Mouse (Mus musculus): ENCODE data around the gene Ttc4.

Ttc4 gene

DNA sequence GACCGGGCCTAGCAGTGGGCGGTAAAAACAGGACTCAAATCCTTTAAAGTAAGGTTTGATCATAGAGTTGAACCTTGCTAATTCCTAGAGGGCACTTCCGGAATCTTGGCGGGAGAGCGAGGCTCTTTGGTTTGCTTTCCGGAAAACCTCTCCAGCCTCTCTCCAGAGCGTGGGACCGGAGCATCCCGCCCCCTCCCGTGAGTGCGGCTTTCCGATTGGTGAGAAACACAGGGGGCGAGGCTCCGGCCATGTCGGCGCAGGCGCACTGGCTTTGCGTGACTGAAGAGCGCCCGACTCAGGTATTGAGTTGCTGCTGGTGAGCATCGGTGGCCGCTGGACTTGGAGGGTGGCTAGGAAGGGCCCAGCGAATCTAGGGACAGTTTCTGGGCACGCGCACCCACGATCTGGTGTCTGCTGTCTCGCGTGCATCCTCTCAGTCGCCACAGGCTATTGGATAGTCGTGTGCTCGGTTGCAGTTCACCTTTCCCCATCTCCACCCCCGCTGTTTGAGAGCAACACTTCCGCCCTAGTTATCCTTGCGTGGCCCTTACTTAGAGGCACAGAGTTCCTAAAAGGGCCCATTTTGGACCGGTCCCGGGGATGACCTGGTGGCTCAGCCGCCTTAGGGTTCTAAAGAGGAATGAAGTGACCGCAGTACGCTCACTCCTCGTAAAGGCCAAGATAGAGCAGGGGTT is 27.8 kb downstream of the Ttc4 start, which contains the start of gene Pars2:
Gene Pars2 (plus strand): TSS at position 237 of the 695 bp plus-strand sequence.
- DNase-seq (ENCODE audit: low read depth, low spot score), result peak; percentile 82

DNA sequence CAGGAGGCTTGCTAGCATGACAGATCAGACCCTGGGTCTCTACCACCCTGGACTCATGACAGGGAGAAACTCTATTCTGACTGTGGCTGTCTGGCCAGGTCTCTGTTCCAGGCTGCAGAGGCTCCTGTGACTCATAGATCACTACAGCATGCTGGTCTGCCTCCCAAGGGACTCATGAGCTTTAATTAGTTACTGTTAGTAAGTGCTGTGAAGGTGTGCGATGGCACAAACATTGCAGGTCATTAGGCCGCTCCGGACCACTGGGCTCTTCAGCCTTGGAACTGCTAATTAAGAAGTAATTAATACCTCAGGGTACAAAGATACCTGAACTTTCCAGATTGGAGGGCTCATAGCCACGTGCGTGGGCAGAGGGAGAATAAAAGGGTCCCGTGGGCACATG is 31.6 kb downstream of the Ttc4 start:
- no peak for DNase-seq (ENCODE audit: low read depth, low spot score)

DNA sequence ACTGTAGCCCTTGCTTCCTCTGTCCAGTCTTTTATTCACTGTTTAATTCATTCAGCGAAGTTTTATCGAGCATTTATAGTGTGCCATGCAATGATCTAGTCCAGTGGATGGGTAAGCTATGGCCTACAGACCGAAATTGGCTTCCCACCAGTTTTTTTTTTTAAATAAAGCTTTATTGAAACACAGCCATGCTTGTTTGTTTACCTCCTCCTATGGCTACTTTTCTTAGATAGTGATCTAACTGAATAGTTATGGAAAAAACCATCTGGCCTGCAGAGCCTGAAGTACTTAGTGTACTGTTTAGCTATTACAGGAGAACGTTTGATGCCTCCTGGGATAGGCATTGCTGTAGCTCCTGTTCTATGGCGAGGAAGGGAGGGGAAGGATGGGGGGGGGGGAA is 32.9 kb downstream of the Ttc4 start:
- no peak for DNase-seq (ENCODE audit: low read depth, low spot score)

DNA sequence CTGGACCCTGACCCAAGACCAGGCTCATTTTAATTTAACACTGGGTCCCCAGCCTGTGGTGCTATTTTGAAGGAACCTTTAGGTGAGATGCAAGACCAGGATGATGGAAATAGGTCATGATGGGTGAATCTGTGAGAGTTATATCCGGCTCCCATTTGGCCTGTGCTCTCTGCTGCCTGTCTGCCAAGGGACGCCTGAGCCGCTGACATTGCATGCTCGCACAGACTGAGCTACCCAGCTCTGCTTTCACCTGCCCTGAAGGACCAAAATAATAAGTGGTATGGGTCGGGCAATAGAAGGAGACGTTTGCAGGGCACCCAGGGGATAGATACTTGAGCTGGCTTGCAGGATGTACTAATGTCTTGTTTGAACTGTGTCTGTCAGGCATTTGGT is 34.5 kb downstream of the Ttc4 start:
- DNase-seq (ENCODE audit: low read depth, low spot score), result no peak

DNA sequence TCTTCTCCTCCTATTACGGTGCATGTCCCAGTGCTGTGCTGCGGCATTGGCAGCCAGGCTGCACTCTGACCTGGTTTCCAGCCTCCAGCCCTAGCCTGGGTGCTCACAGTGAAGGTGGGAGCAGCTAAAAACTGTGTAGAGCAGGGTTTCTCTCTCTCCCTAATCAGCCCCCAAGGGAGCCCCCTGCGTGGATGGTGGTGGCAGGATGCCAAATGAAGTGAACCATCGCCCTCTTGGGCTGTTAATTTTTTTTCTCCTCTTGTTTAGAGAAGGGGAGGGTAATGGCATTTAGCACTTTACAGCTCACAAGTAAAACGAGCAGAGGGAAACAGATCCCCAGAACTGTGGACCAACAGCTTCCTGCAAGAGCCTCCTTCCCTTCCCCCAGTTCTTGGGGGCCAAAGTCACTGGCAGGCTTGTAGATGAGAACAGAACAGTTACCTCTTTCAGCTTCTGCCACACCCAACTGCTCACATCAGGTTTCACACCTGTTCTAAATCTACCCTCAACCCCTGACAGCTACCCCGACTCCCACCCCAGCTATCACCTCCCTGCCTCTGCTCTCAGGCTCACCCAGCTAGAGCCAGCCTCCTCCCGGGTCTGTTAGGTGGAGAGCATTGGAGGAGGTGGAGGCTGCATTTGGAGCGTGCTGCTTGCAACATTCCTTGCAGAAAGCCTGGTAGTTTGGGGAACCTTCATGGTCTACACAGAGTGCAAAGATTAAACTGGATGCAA is 35.1 kb downstream of the Ttc4 start:
- DNase-seq (ENCODE audit: low read depth, low spot score), result no peak

DNA sequence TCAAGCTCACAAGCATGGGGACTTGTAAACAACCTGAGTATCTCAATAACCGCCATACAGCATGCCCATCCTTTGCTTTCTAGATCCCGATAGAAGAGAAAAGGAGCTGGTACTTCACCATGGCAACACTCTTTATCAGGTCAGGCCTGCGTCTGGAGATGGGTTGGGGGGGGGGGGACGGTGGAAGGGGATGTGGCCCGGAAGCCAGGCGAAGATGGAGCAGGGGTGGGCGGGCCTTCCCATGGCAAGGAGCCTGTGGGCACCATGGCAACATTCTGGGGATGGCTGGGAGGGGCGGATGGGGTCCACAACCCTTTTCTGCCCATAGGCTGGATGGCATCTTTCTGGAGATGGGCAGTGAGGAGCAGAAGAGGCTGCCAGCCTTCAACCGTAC is 44.7 kb downstream of the Ttc4 start:
- no peak for DNase-seq (ENCODE audit: low read depth, low spot score)

DNA sequence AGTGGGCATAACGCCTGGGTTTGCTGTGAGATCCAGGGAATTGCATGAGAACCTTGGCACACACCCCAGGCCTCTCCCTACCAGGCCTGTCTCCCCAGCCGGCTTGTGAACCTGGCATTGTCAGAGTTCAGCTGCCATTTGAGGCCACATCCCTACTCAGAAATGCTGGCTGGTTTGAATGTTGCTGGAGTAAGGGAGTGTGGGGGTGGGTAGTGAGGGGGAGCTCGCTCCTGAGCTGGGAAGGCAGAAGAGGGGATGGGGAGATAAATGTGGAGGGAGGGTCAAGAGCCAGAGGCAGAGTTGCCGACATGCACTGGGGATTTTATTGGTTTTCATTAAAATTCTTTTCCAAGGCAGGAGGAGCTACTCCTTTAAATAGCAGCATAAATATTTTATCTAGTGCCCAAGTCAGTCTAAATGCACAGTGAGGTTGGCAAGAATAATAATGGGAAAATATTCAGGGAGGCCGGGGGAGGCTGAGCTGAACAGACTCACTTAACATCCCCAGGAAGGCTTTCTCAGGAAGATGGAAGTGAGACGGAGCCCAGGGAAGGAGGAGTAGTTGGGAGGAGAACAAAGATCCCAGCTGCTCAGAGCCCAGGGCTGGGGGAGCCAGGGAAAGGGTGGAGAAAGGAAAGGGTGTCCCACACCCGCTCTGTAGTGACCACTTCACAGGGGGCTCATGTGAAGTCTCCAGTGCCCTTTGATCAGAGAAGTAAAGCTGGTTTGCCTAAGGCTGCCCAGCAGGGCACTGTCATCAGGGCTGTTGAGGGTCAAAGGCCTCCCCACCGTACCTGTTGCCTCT is 45.3 kb downstream of the Ttc4 start:
- DNase-seq (ENCODE audit: low read depth, low spot score), result no peak

DNA sequence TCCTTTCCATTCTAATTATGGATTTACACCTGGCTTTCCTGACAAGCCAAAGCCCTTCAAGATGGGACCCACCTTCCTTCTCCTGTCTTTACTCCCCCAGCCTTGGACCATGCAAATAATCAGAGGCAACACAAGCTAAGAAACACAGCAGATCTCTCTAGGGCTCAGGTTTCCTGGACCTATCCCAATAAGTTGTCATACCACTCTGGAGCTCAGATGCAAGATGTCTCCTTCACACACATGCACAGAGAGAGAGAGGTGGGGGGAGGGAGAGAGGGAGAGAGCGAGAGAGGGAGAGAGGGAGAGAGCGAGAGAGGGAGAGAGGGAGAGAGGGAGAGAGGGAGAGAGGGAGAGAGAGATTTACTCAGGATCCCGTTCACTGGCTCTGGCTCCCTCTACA is 46.4 kb downstream of the Ttc4 start:
- no peak for DNase-seq (ENCODE audit: low read depth, low spot score)

DNA sequence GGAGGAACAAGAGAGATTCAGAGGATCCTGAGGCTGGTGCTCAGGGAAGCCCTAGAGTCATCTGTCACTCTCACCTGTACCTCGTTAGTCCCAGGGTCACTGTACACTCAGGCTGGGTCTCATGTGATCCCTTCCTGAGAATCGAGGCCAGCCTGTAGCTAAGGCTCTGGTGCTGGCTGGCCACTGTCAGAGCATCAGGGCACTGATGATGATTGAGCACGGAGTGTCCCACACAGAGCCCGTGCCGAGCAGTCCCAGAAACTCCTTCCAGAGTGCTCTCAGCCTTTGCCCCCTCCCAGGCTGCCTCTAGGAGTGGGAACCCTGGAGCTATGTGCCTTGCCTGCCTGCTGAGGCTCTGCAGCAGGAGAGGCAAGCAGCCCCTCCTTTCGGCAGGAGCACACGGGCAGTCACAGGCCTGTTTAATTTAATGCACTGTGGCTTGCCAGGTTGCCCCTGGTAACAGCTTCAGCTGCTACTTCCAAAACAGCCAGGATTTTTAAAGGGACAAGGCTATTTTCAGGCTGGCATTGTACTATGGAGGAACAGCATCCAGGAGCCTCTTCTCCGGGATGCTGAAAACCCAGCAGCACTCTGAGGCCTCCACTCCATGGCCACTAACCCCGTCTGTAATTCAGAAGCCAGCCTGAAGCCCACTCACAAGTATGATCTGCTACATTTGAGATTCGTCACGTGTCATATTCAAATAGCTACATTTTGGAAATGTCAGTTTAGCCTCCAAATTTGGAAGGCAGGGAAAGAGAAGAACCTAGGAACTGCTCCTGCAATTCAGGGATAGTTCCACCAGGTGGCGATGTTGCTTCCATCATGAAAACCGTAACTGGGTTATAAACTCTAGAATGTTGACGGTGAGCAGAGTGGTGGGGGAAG is 48.2 kb downstream of the Ttc4 start:
- no peak for DNase-seq (ENCODE audit: low read depth, low spot score)

DNA sequence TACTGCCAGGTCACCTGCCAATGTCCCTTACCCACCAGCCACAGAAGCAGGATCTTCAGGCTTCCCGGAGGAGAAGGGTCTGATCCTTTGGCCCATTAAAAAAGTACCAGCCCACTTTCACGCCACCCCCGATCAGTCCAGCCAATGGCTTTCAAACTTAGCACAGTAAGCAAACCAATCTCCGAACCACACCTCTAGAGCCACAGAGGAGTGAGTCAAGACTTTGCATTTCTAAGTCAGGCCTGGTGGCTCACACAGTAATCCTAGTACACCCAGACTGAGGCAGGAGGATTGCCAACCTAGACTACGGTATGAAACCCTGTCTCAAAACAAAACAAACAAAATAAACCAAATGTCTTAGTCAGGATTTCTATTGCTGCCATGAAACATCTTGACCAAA is 49.4 kb downstream of the Ttc4 start:
- DNase-seq (ENCODE audit: low read depth, low spot score), result no peak

DNA sequence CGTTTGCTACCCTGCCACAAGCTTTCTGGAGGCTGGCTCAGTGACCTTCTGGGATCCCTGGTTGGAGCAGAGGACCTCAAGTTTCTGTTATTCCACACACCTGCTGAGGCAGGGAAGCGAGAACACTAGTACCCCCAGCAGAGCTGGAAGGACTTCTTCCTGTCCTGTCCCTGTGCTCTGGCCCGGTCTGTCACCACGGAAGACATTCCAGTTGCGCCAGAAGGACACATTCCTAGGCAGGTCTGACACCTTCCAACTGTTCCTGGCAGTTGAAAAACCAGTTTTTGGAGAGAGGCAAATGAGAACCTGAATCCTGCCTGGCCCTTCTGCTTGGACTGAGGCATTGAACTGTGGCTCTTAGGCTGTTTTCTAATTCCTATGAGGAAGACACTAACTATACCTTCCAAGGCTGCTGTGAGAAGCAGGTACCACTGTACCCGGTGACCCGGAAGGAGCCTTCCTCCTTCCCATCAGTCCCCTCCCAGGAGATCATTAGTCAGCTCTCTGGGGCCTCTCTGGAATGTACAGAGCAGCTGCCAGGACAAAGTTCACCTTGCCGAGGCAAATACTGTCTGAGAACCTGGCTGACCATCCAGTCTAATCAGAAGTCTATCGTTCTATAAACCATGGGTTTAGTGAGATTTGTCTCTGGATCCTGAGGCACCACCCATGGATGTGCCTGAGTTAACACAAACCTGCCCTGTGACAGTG is 49.9 kb downstream of the Ttc4 start:
- no peak for DNase-seq (ENCODE audit: low read depth, low spot score)

DNA sequence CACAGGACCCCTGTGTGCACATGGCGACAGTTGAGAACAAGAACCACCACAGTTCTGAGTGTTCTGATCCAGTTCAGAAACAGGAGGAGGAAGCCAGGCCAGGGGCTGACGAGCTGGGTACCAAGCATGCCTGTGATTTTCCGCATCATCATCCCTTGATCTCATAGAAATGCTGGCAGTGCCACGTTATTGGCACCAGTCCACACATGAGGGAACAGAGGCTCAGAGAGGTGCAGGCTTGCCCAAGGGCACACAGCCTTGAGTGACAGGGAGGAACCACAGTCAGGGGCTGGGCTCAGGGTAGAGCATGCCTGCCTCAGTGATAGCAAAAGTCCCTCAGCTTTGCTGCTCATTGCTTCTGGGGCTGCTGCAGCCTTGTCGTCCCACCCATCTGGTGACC is 50.9 kb downstream of the Ttc4 start:
- no peak for DNase-seq (ENCODE audit: low read depth, low spot score)

DNA sequence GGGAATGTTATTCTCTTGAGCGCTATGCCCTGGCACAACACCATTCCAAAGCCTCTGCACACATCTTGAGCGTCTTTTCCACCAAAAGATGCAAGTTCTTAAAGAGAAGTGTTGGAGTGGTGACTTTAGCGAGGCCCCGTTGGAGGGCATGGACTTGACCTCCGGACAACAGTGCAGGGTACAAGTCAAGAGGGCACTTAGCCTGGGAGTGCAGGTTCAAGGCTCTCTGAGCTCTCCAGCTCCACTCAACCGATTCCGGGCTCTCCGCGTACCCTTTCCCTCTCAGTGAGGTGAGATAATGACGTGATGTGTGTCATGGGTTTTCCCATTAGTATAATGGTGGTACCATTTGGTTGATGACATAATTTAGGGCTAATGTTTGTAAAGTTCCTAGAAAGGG is 54.5 kb downstream of the Ttc4 start:
- DNase-seq (ENCODE audit: low read depth, low spot score), result no peak

DNA sequence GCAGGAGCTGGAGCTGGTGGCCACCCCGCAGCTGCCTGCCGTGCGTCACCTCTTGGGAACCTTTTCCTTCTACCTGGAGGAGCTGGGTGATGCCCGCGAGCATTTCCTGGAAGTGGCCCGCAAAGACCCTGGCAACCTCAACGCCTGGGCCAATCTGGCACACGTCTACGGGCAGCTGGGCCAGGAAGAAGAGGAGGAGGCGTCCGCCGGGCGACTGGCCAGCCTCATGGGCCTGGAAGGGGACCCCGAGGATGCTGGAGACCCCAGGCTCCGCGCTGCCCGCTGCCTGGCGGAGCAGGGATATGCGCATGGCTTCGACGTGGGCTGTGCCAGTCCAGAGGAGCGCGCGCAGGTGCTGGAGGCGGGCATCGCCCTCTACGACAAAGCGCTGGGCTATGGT is 56.0 kb downstream of the Ttc4 start:
- DNase-seq (ENCODE audit: low read depth, low spot score), result no peak

DNA sequence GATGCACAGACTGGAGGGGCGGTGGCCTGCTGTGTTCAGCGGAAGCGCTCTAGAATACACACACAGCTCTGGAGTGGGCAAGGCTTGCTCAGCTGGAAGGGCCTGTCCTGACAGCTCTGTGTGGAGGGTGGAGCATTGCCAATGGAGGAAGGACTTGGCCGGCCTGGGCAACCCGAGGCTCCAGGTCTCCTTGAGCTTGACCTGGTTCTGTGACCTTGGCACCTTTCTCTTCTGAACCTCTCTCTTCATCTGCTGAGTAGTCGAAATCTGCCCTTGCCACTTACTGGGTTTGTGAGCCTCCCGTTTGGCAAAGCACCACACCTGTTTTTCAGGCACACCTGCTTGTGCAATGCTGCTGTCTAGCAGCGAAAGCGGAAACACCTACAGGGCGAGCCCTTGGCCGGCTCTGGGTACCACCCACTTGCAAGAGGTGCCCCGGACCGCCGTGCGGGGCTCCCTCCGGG is 56.7 kb downstream of the Ttc4 start, which contains the start of gene Ttc22:
Gene Ttc22 (plus strand): TSS at position 403 of the 464 bp plus-strand sequence.
- no peak for DNase-seq (ENCODE audit: low read depth, low spot score)

DNA sequence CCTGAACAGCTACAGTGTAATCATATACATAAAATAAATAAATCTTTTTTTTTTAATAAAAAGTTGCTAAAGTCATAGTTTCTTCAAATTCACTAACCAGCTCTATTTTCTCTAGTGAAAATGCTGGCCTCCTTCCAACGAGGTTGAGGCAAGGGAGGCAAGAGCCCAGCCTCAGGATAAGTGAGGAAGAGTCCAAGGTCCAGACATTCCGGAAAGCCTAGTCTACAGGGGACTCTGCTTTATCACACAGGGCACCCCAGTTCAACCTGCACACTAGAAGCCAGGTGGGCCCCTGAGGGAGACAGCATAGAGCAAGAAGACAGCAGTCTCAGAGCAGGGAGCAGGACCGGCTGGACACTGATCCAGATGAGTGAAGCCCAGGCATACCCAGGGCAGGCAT is 57.3 kb downstream of the Ttc4 start:
- DNase-seq (ENCODE audit: low read depth, low spot score), result no peak

DNA sequence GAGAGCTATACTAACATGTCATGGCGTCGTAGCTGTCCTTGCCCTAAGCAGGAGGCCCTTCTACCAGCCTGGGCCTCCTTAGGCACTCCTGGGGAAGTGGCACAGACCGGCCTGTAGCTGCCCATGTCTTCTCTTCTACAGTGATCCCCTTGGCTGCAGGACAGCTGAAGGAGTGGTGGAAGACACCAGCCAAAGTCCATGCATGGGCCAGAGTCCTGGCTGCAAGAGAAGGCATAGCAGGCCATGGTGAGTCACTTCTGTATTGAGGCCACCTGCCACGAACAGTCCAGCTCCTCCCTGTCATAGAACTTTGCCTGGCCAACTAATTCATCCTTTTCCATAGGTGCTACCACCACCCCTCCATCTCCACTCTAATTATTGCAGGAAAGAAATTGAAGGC is 59.8 kb downstream of the Ttc4 start:
- no peak for DNase-seq (ENCODE audit: low read depth, low spot score)

DNA sequence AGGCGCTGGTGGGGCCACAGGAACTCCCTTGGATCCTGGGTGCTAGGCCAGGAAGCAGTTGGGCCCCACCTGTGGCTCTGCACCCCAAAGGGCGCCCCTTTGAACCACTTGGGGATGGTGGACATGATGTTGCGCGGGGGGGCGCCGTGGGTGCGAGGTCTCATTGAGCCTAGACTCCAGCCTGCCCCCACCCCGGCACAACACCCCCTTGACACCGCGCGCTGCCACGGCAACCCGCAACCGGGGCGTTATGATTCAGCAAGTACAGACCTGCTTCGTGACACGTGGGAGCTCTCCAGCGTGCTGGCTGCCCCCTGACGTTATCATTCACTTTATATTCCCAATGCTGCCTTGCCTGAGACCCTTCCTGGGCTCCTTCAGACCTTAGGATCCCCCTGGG is 61.7 kb downstream of the Ttc4 start, which contains the start of gene Lexm:
Gene Lexm (minus strand): TSS at position 186 of the 400 bp plus-strand sequence.
- DNase-seq (ENCODE audit: low read depth, low spot score), result no peak

DNA sequence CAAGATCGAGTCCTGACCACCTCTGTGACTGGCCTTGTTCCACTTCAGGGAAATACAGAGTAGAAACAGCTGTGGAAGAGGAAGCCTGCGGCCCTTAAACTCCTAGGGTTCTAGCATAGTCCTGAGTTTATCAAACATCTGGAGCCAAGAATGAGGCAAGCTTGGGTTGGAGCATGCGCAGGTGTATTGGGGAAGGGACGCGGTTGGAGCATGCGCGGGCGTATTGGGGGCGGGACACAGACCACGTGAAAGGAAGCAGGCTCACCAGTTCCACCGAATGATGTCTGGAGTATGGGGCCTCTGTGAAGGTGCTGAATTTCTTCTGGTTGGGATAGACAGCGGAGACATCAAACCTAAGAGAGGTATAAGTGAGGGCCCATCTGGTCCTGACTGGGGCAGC is 63.1 kb downstream of the Ttc4 start:
- DNase-seq (ENCODE audit: low read depth, low spot score), result no peak

DNA sequence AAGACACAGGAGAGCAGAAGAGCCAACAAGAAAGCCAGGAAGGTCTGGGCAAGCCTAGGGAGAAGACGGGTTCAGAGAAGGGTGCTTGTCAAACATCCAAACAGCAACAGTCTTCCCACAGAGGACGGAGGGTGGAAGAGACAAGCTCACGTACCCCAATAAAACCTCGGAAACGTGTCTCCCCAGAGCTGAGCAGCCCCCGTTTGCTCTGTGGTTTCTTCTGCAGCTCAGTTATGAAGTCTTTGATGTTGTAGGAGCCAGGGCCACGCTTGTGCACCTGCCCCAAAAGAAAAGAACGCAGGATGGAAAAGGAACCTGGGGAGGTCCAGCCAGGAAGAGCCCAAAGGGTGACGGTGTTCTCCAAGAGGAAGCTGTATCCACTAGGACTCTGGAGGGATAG is 63.9 kb downstream of the Ttc4 start:
- DNase-seq (ENCODE audit: low read depth, low spot score), result no peak
